Mouse (Mus musculus) lung, embryonic 16.5 days (tissue): ENCODE measurements at regions not wholly inside any gene's neighbourhood (a gene's known extent, or its start where the extent isn't known, plus 50 kb on each side); places are given as distances from the start of the nearest gene placed in this dataset.
"Not testable (repeated sequence)": the region's sequence is repeated elsewhere in the genome, so short reads cannot be mapped to it uniquely, and the experiment has no call there.

Experiments used
- ATAC-seq: fragments of 200-750 bp; cut with Nextera tagmentation; 2 replicates; pipeline ENCODE4 v1.8.0; 2017; ENCODE audit warnings: low read depth, mild to moderate bottlenecking, moderate library complexity
- H3K27ac ChIP-seq: fragments of 300-500 bp; sonication (generic); 2 replicates; pipeline ENCODE4 v1.5.1; 2014; ENCODE audit warnings: mild to moderate bottlenecking, control low read depth, low read length
- H3K27me3 ChIP-seq: fragments of 300-500 bp; sonication (generic); 2 replicates; pipeline ENCODE4 v1.6.1; 2014; ENCODE audit warnings: low read depth, low read length, mixed read lengths; ENCODE audit not compliant: control insufficient read depth, insufficient read depth
- H3K36me3 ChIP-seq: fragments of 300-500 bp; sonication (generic); 2 replicates; pipeline ENCODE4 v1.6.1; 2014; ENCODE audit warnings: low read length; ENCODE audit not compliant: control insufficient read depth, insufficient read depth
- H3K4me1 ChIP-seq: fragments of 300-500 bp; sonication (generic); replicated peaks from 2 replicates; pipeline ENCODE4 v1.6.1; 2014; ENCODE audit warnings: low read length, mixed read lengths; ENCODE audit not compliant: control insufficient read depth, insufficient read depth
- H3K4me2 ChIP-seq: fragments of 300-500 bp; sonication (generic); 2 replicates; pipeline ENCODE4 v1.6.1; 2014; ENCODE audit warnings: low read depth, low read length, control low read depth
- H3K4me3 ChIP-seq: fragments of 300-500 bp; sonication (generic); 2 replicates; pipeline ENCODE4 v1.5.1; 2014; ENCODE audit warnings: mild to moderate bottlenecking, low read length, control low read depth
- H3K9ac ChIP-seq: fragments of 300-500 bp; sonication (generic); 2 replicates; pipeline ENCODE4 v1.6.1; 2014; ENCODE audit warnings: low read length, control low read depth
- H3K9me3 ChIP-seq: fragments of 300-500 bp; sonication (generic); 2 replicates; pipeline ENCODE4 v1.6.1; 2016; ENCODE audit warnings: low read length; ENCODE audit not compliant: control insufficient read depth
- WGBS: fragments of 180-500 bp; shearing (Covaris S2); extraction: QIAGEN DNeasy Blood & Tissue Kit; methylation state at CpG from one replicate; pipeline ENCODE4 v1.1.7; 2014; 5-methylcytosine and 5-hydroxymethylcytosine counted together

DNA sequence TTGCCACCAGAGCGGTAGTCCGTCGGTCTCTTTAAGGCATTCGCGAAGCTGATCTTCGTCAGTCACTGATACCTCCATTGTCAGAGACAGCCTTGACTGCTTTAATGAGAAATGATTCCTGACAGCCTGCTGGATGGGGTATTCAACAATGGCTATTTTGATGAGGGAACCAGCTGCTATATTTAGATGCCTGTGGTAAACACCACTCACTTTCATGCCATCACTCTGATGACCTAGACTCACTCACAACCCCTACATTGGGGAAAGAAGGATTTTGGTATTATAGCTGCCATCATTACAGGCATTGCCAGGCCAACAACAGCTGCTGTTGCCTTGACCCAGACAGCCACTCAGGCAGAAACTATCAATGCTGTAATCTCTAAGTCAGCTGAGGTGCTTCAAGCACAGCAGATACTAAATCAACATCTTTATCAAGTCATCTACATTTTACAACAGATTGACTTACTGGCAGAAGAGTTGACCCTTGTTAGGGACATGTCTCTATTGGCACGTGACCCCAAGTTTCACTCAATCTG is 57.7 kb upstream of the Amn1 start:
- ATAC-seq = no peak
- H3K36me3 ChIP-seq = no peaks in the 10 kb centered on the region
- no peaks in the 10 kb centered on the region for H3K27me3 ChIP-seq
- H3K4me2 ChIP-seq = no peak overlapping the region
- H3K9me3 ChIP-seq = peaks cover 8% of the 10 kb centered on the region; the same call in 1 of the 2 replicates
- 89% methylated on average over 7 of the region's 7 CpGs for WGBS
- H3K4me3 ChIP-seq = no peak overlapping the region
- H3K4me1 ChIP-seq = no peaks in the 10 kb centered on the region
- no peak overlapping the region for H3K27ac ChIP-seq
- no peak overlapping the region for H3K9ac ChIP-seq

DNA sequence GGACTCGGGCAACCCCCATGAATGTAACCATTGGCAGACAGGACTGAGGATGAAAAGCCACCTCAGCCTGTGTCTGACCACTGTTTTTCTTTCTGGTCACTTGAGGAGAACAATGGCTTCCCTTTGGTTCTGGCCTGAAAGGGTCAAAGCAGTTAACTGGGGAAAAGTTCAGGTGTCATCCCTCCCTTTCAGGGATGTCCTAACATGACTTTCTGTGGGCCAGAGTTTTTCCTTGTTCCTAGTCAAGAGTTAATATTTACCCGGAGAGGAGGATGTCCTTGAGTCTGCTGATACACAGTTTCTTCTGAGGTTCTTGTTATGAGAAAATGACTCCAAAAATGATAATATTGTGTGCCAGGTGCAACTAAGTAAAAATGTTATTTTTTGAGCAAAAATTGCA is 57.2 kb upstream of the Amn1 start:
- not testable (repeated sequence) for H3K4me1 ChIP-seq, H3K4me3 ChIP-seq, H3K27ac ChIP-seq, H3K36me3 ChIP-seq, H3K27me3 ChIP-seq, H3K4me2 ChIP-seq, H3K9me3 ChIP-seq, H3K9ac ChIP-seq, ATAC-seq
- 79% methylated on average over 2 of the region's 2 CpGs for WGBS

DNA sequence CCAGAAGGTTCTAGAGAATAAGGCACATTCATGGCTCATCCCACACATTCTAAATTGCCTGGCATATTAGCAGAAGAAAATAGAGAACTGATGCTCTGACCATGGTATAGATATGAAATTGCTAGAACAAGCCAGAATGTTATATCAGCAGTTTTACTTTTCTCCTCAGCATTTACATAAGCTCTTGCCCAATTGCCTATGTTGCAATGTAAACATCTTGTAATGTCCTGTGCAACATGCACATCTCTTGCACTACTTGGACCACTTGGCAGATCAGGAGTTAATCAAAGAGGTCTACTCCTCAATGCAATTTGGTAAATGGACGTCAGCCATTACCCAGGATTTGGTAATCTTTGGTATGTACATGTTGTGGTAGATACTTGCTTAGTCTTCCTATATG is 55.6 kb upstream of the Amn1 start:
- Histone ChIP-seq H3K4me1 (no peaks in the 10 kb centered on the region), H3K27me3 (no peaks in the 10 kb centered on the region), H3K9me3 (peaks cover 8% of the 10 kb centered on the region; the same call in 1 of the 2 replicates), H3K4me3 (no peak overlapping the region), H3K4me2 (no peak overlapping the region), H3K27ac (no peak overlapping the region), H3K9ac (no peak overlapping the region), H3K36me3 (no peaks in the 10 kb centered on the region)
- ATAC-seq = no peak
- WGBS = 68% methylated on average over 1 of the region's 1 CpGs

DNA sequence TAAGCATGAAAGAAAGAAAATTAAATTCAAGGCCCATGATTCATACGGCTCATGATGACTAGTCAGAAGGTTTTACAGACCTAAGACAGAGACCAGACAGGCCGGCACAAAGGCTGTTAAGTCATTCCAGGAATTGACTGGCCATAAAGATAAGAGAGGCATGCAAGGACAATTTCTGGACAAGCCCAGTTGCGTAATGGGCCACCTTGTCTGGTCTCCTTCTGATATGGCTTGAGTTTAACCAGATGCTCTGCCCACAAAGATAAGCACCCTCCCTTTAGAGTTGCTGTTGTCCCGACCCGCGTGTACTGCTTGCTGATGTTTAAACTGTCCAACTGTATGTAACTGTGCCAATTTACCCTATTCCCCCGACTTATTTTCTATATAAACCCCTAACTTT is 54.9 kb upstream of the Amn1 start:
- H3K36me3 ChIP-seq = no peaks in the 10 kb centered on the region
- no peak for ATAC-seq
- peaks cover 8% of the 10 kb centered on the region; the same call in 1 of the 2 replicates for H3K9me3 ChIP-seq
- no peak overlapping the region for H3K4me3 ChIP-seq
- 83% methylated on average over 7 of the region's 7 CpGs for WGBS
- H3K4me1 ChIP-seq = peaks cover under 1% of the 10 kb centered on the region; the same call in 1 of the 2 replicates
- H3K27me3 ChIP-seq = no peaks in the 10 kb centered on the region
- no peak overlapping the region for H3K4me2 ChIP-seq
- H3K9ac ChIP-seq = no peak overlapping the region
- H3K27ac ChIP-seq = no peak overlapping the region

DNA sequence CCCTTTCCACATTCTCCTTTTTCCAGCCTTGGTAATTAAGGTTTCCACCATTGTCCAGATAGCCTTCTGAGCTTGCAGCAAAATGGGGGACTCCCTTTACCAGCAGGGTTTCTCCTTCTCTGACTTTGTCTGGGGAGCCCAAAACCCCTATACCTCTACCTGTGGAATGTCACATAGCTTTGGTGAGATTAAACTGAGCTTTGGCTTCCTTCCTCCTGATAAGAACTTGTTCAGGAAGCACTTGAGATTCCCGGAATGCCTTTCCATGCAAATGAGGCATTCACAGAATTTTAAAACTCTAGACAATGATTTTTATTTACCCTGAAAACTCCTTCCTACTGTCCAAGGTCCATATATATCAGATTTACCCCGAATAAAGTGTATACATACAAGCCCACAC is 49.8 kb upstream of the Amn1 start:
- no peak overlapping the region for H3K4me3 ChIP-seq
- ATAC-seq = peak; percentile 65; the same call in 1 of the 2 replicates
- H3K36me3 ChIP-seq = no peaks in the 10 kb centered on the region
- H3K4me1 ChIP-seq = peaks cover 3% of the 10 kb centered on the region; the same call in 1 of the 2 replicates
- H3K4me2 ChIP-seq = no peak overlapping the region
- peaks cover 5% of the 10 kb centered on the region; the same call in 1 of the 2 replicates for H3K9me3 ChIP-seq
- peak overlapping the region; percentile 53 for H3K27ac ChIP-seq
- H3K27me3 ChIP-seq = no peaks in the 10 kb centered on the region
- WGBS = 50% methylated on average over 2 of the region's 2 CpGs
- H3K9ac ChIP-seq = no peak overlapping the region
